Mouse (Mus musculus): ENCODE measurements around the gene Cptp.
A peak's percentile ranks its signal among the peaks of the same experiment; 100 is the strongest.

The Cptp gene

GRCm38 (mm10) chr4:155841003-155841454, 28.2 kb downstream of the Cptp start:
- no peak for DNase-seq (ENCODE audit: low spot score)

DNA sequence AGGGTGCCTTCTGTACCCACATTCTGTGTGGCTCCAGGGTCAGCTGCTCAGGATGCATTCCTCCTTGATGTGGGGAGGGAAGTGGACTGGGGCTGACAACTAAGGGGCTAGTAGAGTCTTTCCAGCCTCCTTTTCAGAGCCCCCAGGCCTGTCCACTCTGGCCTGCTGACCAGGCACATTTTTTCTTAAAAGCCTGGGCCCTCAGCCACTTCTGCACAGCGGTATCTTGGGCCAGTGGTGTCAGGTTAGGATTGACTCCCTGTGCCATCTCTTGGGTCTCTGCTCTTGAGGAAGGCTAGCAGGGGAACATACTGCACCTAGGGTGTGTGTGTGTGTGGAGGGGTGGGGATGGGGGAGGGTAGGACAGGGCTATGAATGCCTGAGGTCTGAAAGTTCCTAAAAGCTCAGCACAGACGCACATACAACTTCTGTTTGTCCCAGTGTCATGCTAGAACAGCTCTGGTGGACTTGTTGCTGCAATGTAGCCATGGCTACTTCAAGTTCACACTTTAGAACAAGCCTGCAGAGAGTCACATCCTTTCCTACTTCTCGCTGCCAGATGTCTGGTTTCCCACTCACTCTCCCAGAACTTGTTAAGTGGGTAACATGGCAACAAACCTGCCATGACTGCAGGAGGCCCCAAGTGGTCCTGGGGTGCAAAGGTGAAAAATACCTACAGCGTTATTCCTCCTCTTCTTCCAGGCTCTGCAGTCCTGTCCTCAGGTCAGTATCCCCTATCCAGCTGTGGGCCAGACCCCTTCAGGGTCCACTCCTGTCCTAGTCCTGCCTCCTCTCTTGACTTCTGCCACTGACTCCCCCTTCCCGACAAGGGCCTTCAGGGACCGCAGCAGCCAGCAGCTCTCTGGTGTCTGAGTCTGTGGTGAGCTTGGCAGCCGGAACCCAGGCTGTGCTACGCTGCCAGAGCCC, 28.9 kb downstream of the Cptp start:
- no peak for DNase-seq (ENCODE audit: low spot score)

DNA sequence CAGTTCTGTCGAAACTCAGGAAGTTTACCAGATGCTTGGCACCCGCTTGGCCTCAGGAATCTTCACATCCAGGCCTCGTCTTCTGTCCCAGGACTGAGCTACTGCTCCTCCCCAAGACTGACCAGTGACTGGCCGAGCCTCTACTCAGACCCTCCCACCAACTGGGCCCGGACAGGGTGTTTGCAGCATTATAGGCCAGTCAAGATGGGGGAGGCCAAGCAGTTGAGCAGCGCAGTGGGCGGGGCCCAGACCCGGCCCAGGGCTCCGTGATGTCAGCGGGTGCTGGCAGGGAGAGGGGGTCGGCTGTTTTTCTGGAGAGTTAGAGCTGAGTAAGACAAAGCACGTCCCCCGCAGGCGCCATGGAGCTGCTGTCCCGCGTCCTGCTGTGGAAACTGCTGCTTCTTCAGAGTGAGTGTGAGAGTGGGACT, 29.7 kb downstream of the Cptp start, which contains the start of gene Mxra8:
Gene Mxra8, plus strand, starts transcription at position 198 of the 428 bp plus-strand sequence.
- no peak for DNase-seq (ENCODE audit: low spot score)

DNA sequence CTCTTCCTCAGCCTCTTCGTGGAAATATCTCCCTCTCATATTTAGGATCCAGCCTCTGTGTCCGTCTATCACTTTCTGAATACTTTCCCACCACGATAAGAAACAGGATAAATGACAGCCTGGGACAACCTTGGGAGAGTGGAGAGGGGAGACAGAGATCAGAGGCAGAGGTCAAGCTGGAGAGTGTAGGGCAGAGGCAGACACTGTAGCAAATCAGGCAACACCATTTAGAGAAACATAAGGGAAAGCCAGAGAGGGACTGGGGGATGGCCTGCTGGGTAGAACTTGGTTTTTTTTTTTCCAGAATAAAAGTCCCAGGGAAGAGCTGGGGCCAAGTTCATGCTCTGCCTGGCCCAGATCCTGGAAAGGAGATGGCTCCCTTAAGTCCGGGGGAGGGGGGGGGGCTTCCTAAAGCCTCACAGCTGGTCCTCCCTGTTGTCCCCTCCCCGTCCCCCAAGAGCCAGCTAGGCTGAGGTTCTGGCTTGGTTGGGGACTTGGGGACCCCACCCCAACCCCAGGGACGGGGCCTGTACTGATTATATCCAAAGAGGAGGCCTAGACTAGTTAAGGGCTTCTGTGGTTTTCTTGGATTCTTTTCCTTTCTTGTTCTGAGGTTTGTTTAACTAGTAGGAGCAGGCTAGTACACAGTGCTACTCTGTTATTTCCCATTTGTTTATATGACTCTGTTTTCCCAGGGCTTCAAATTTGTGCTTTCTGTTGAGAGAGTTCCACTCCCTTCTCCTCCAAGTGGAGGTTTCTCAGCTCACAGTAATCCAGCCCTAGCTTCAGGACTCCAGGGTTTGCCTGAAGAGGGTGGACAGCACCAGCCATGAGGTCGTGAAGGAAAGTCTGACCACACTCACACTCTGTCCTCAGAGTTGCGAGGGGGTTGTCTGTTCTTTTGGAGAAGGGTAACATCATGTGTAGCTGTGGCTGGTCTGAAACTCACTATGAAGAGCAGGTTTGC, 30.8 kb downstream of the Cptp start:
- no peak for DNase-seq (ENCODE audit: low spot score)

GRCm38 (mm10) chr4:155837404-155838010, 31.7 kb downstream of the Cptp start:
- DNase-seq (ENCODE audit: low spot score): no peak

DNA sequence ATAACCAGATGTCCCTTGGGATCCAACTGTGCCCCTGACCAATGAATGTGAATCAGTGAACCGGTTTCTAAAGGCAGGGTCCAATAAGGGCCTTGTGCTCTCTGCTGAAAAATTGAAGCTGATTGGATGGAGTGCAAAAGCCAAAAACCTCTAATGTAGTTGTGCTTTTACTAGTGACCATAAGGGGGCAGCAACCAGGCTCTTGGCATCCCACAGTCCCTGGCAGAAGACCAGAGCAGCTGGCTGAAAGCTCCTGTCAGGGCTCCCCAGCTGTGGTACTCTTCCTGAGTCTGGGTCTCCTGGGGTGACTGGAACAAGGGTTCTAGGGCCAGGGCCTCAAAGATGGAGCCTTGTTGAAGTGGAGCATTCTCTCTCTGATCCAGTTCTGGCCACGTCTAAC, 35.4 kb downstream of the Cptp start:
- peak; percentile 57 for DNase-seq (ENCODE audit: low spot score)

DNA sequence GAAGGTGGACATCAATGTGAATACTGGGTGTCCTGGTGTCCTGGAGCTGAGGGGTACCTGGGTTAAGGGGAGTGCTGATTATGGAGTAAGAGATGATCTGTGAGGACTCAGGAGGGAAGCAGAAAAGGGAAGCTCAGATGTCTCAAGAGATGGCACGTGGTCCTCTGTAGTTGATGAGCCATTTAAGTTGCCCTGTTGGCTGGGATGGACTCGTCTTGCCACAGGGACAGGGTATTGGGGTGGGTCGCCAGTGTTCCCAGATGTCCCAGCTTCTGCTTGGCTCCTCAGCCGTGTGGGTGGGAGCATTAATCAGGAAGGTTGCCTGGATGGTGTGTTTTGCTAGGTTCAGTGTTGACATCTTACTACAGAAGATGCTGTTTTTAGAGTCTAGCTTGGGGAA, 36.0 kb downstream of the Cptp start:
- DNase-seq (ENCODE audit: low spot score): no peak

- DNase-seq (ENCODE audit: low spot score): no peak
Observed at GRCm38 (mm10) chr4:155832321-155832720, 36.9 kb downstream of the Cptp start.

DNA sequence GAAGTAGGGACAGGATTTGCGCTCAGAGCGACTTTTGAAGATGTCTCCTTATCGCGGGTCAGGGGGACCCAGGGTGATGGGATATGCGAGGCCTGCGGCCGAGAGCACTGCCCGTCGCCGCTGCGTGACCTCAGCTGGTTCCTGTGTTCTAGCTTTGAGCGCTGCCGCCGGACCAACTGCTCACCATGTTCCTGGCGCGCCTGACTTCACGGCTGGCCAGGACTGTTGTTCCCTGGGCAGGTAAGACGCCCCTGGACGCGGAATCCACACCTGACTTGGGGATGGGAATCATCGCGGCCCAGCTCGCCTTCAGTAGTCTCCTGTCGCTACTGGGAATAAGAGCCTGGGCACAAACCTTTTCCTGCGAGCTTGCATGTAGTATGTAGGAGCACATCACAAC, 37.4 kb downstream of the Cptp start:
- DNase-seq (ENCODE audit: low spot score): no peak

DNA sequence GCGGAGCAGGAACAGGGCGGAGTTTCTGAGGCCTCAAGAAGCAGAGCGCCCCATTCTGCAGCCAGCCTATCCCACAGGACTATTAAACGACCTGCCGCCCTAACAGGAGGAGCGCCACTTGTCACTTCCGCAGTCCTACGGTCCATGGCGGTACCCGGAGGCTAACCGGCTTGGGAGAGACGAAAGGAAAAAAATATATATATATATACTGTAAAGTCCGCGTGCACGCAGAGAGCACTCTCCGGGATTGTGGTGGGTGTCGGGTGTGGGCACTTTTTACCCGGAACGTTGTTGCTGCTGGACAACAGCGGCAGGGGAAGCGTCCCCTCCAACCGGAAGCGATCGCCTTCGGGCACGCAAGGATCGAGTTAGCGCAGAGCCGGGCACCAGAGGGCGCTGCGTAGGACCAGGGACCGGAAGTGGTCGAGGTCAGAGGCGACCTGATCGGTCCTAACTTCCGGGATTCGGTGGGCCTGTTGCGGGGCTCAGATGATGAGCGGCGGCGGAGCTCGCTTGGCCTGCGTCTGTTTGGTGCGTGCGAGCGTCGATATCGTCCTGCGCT, 38.0 kb downstream of the Cptp start, which contains the start of gene Aurkaip1:
Gene Aurkaip1, plus strand, starts transcription at position 68 of the 562 bp plus-strand sequence.
- peak; percentile 82 for DNase-seq (ENCODE audit: low spot score)

DNA sequence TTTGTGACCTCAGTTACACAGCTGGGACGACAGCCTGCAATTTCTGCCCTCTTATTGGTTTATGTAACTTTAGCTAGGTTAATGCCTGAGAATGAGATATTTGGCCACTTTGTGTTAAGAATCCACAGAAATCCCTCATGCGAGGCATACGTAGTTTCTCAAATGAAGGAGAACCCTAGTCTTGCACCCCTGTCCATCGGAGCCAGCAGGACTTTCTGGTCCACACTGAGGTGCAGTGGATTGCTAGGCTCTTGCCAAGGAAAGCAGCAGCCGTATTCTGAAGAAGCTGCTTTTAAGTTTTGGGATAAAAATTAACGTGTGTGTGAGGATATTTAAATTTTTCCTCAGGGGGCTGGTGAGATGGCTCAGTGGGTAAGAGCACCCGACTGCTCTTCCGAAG, 38.6 kb downstream of the Cptp start:
- no peak for DNase-seq (ENCODE audit: low spot score)

DNA sequence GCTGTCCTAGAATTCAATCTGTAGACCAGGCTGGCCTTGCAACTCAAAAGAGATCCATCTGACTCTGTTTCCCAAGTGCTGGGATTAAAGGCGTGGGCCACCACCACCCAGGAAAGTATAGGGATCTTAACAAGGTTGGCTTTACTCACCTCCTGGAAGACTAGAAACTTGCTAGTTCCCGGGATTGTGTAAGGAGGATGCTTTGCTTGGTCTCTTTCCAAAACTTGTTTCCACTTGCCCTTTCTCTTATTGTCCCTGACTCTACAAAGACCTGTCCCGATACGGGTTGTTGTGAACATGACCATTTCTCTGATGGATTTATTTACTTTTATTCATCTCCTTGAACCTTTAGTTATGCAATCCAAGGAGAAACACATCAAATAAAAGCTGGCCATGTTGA, 39.4 kb downstream of the Cptp start:
- DNase-seq (ENCODE audit: low spot score): no peak

GRCm38 (mm10) chr4:155823443-155823842, 45.8 kb downstream of the Cptp start:
- DNase-seq (ENCODE audit: low spot score): no peak

DNA sequence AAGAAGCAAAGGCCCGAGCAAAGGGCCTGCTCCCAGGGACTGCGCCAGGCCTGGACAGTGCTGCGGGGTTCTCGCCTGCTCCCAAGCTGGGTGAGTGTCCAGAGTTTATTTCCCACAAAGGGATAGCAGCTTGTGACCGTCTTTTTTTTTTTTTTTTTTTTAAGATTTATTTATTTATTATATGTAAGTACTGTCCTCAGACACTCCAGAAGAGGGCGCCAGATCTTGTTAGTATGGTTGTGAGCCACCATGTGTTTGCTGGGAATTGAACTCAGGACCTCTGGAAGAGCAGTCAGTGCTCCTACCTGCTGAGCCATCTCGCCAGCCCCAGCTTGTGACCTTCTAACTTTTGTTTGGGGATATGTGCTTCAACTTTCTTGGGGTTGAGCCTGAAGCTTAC, 48.2 kb downstream of the Cptp start:
- DNase-seq (ENCODE audit: low spot score): no peak

- DNase-seq (ENCODE audit: low spot score): no peak
Observed at GRCm38 (mm10) chr4:155817533-155817932, 51.7 kb downstream of the Cptp start.

All from layer of hippocampus, adult 9-10 months (tissue).